Mouse (Mus musculus) midbrain, embryonic 10.5 days (tissue): ENCODE results near the gene Dnajc16. TPM values are rescaled to one million over a fixed set of nuclear protein-coding genes. Genes with fewer than 3 reads are reported as not detected.

Source experiments
- DNase-seq: peaks from one replicate; pipeline ENCODE4 v3.0.0-alpha.2; 2017; ENCODE audit warnings: low spot score
- H3K27ac ChIP-seq: fragments of 300-500 bp; sonication (generic); replicated peaks from 2 replicates; pipeline ENCODE4 v1.5.1; 2016; ENCODE audit warnings: mild to moderate bottlenecking
- H3K27me3 ChIP-seq: fragments of 300-500 bp; sonication (generic); 2 replicates; pipeline ENCODE4 v1.6.1; 2016; ENCODE audit warnings: low read depth, mild to moderate bottlenecking; ENCODE audit not compliant: poor library complexity, severe bottlenecking
- H3K36me3 ChIP-seq: fragments of 300-500 bp; sonication (generic); 2 replicates; pipeline ENCODE4 v1.6.1; 2016; ENCODE audit warnings: mild to moderate bottlenecking, moderate library complexity
- H3K4me1 ChIP-seq: fragments of 300-500 bp; sonication (generic); 2 replicates; pipeline ENCODE4 v1.6.1; 2016
- H3K4me3 ChIP-seq: fragments of 300-500 bp; sonication (generic); 2 replicates; pipeline ENCODE4 v1.5.1; 2016; ENCODE audit warnings: mild to moderate bottlenecking, moderate library complexity
- H3K9me3 ChIP-seq: fragments of 300-500 bp; sonication (generic); replicated peaks from 2 replicates; pipeline ENCODE4 v1.6.1; 2016; ENCODE audit warnings: mild to moderate bottlenecking
- WGBS: fragments of 180-500 bp; shearing (Covaris S2); methylation state at CpG from one replicate; pipeline ENCODE4 v1.1.7; 2016; 5-methylcytosine and 5-hydroxymethylcytosine counted together
- polyA plus RNA-seq: library from polyadenylated mRNA; unstranded; fragments of >200 nt; fragmentation: Nextera tagmentation; extraction: Ambion mirVana; gene quantifications from 2 replicates; pipeline ENCODE4 v1.2.1, GENCODE M21; 2016

Dnajc16 gene
- polyA plus RNA-seq, 1 experiment from 2014 or later, result 4.4 TPM

GRCm38 (mm10) chr4:141752076-141752421, 38.7 kb downstream of the Dnajc16 start:
- 16% methylated on average over 4 of the region's 4 CpGs for WGBS
- H3K4me3 ChIP-seq, result no peak overlapping the region
- peaks cover 2% of the 10 kb centered on the region; the same call in 1 of the 2 replicates for H3K27me3 ChIP-seq
- DNase-seq, result peak; percentile 18
- peaks cover 10% of the 10 kb centered on the region for H3K4me1 ChIP-seq
- no peaks in the 10 kb centered on the region for H3K36me3 ChIP-seq
- 0 out of 2 replicates have a peak overlapping the region, but pooled peaks have one; percentile 34 for H3K27ac ChIP-seq
- no peaks in the 10 kb centered on the region for H3K9me3 ChIP-seq

DNA sequence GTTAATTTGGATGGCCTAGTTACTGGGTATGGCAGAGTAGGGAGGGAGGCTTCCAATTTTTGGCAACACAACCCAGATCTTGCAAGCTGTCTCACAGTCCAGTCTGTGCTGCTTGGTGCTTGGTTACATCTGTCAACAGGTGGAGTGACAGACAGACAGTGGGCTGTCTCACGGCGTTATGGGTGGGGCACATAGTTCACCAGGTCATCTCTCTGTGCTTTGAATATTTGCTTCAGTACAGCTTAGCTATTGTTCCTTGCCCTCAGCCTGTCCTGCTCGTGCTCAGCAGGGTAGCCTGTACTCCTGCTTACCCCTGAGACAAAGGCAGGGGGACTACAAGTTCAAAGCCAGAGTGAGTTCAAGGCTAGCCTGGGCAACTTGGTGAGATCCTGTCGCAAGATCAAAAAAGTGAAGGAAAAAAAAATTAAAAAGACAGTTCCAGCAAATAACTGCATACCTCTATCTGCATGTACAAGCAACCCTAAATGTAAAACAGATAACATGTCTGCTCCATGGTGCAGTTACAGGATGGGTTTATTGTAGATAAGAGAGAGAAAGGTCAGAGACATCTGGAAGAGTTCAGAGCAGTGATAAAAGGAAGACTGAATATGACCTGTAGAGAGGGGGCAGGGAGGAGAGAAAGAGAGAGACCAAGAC, 39.2 kb downstream of the Dnajc16 start:
- H3K27ac ChIP-seq, result 0 out of 2 replicates have a peak overlapping the region, but pooled peaks have one; percentile 34
- no peaks in the 10 kb centered on the region for H3K36me3 ChIP-seq
- peaks cover 7% of the 10 kb centered on the region; the same call in 1 of the 2 replicates for H3K27me3 ChIP-seq
- 49% methylated on average over 4 of the region's 4 CpGs for WGBS
- no peaks in the 10 kb centered on the region for H3K9me3 ChIP-seq
- H3K4me3 ChIP-seq, result no peak overlapping the region
- DNase-seq, result no peak
- H3K4me1 ChIP-seq, result peaks cover 14% of the 10 kb centered on the region

GRCm38 (mm10) chr4:141750826-141751225, 39.9 kb downstream of the Dnajc16 start:
- no peak for DNase-seq
- H3K36me3 ChIP-seq, result no peaks in the 10 kb centered on the region
- peaks cover 8% of the 10 kb centered on the region; the same call in 1 of the 2 replicates for H3K27me3 ChIP-seq
- H3K9me3 ChIP-seq, result no peaks in the 10 kb centered on the region
- no peak overlapping the region for H3K4me3 ChIP-seq
- no peak overlapping the region for H3K27ac ChIP-seq
- WGBS, result 66% methylated on average over 3 of the region's 3 CpGs
- H3K4me1 ChIP-seq, result peaks cover 16% of the 10 kb centered on the region

DNA sequence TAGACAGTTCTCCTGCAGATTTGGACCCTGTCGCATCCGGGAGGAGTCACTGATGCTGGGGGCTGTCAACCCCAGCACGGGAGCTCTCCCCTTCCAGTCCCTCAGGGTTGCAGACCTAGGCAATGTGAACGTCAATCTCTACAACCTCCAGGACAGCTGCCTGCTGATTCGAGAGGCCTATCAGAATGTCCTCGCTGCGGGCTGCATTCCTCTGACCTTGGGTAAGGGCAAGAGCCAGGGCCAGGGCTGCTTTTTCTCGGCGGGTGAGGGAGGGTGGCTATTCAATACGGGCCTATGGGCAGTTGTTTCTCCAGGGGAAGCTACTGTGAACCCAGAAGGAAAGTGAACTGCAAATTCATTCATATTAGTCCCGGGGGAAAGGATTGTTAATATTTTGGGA, 41.2 kb downstream of the Dnajc16 start:
- H3K9me3 ChIP-seq, result no peaks in the 10 kb centered on the region
- H3K4me1 ChIP-seq, result peaks cover 16% of the 10 kb centered on the region
- 54% methylated on average over 11 of the region's 11 CpGs for WGBS
- H3K36me3 ChIP-seq, result no peaks in the 10 kb centered on the region
- peaks cover 8% of the 10 kb centered on the region; the same call in 1 of the 2 replicates for H3K27me3 ChIP-seq
- DNase-seq, result no peak
- H3K27ac ChIP-seq, result no peak overlapping the region
- no peak overlapping the region for H3K4me3 ChIP-seq

DNA sequence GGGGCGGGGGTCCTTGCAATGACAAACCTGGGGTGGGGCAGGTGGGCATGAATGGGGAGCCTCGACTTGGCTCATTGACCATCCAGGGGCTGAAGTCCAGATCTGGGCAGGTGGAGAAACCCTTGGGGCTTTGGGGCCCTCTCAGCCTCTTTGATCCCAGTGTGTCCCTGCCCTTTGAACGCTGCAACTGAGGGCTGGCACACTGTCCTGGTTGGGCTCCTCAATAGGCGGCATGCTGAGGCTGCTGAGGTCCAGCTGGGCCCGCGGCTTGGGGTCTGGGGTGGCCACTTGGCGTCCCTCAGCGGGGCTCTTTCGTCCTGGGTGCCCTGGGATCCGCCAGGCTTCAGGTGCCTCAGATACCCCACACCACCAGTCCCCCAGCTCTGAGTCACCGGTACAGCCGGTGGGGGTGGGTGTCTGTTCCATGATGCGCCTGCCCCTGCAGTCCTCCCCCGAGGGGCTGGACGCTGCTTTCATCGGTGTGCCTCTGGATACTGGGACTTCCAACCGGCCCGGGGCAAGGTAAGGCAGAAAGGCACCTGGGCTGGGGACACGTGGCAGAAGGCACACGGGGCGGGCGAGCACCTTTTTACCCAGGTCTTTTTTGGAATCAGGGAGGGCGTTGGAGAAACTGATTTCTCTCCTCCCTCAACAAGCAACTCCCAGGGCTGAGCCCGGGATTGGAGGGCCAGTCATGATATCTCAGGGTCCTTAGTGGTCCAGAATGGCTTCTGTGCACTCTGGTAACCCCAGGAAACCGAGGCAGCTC, 44.0 kb downstream of the Dnajc16 start, which contains the start of gene Agmat:
TSS of gene Agmat (plus strand) at position 95 of the 769 bp plus-strand sequence.
- DNase-seq, result no peak
- Histone ChIP-seq H3K4me3 (no peak within 1 kb of the TSS), H3K27ac (no peak within 1 kb of the TSS; the same call in 1 of the 2 replicates), H3K36me3 (no peaks in the 10 kb centered on the region), H3K27me3 (peaks cover 8% of the 10 kb centered on the region; the same call in 1 of the 2 replicates), H3K9me3 (no peaks in the 10 kb centered on the region), H3K4me1 (peaks cover 10% of the 10 kb centered on the region)
- WGBS, result 23% methylated on average over 25 of the region's 25 CpGs

GRCm38 (mm10) chr4:141742381-141742780, 48.4 kb downstream of the Dnajc16 start:
- Histone ChIP-seq H3K4me1 (peaks cover 6% of the 10 kb centered on the region), H3K36me3 (no peaks in the 10 kb centered on the region), H3K27ac (no peak overlapping the region), H3K9me3 (no peaks in the 10 kb centered on the region), H3K27me3 (peaks cover 8% of the 10 kb centered on the region; the same call in 1 of the 2 replicates), H3K4me3 (no peak overlapping the region)
- WGBS, result 94% methylated on average over 4 of the region's 4 CpGs
- no peak for DNase-seq

DNA sequence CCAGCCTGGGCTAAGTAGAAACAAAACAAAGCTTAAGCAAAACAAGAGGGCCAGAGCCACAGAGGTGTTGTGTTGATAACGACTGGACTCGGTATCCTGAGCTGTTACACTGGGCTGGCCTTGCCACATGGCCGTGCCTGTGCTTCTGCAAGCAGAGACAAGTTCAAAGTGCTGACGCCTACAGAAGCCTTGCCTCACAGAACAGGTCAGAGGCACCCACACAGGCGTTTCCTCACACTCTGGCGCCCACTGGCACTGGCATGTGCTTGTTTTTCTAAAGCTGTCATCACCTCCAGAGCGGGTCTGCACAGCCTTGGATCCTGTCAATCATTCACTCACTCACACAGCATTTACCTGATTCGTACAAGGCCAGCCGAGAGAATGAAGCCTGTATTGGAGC, 48.9 kb downstream of the Dnajc16 start:
- H3K36me3 ChIP-seq, result no peaks in the 10 kb centered on the region
- peaks cover 5% of the 10 kb centered on the region for H3K4me1 ChIP-seq
- no peak overlapping the region for H3K4me3 ChIP-seq
- H3K27me3 ChIP-seq, result peaks cover 5% of the 10 kb centered on the region; the same call in 1 of the 2 replicates
- DNase-seq, result no peak
- H3K9me3 ChIP-seq, result no peaks in the 10 kb centered on the region
- H3K27ac ChIP-seq, result no peak overlapping the region
- 69% methylated on average over 9 of the region's 9 CpGs for WGBS

DNA sequence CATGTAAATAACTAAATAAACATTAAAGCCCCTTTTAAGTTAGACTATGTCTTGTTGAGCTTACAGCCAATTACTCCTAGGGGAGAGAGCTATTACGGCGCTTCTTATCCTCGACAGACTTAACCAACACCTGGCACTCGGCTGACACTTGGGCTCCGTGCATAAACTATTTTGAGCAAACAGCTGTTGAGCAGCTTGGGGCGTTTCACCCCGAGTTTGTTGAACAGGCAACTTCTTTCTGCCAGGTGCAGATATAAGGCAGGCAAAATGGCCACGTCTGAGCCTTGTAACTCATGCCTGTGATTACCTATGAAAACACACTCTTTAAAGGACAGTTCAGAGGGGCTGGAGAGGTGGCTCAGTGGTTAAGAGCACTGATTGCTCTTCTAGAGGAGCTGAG, 52.7 kb downstream of the Dnajc16 start:
- Histone ChIP-seq H3K4me3 (no peak overlapping the region), H3K36me3 (no peaks in the 10 kb centered on the region), H3K27ac (no peak overlapping the region), H3K27me3 (no peaks in the 10 kb centered on the region), H3K9me3 (no peaks in the 10 kb centered on the region), H3K4me1 (peaks cover 13% of the 10 kb centered on the region)
- WGBS, result 80% methylated on average over 8 of the region's 8 CpGs
- no peak for DNase-seq

DNA sequence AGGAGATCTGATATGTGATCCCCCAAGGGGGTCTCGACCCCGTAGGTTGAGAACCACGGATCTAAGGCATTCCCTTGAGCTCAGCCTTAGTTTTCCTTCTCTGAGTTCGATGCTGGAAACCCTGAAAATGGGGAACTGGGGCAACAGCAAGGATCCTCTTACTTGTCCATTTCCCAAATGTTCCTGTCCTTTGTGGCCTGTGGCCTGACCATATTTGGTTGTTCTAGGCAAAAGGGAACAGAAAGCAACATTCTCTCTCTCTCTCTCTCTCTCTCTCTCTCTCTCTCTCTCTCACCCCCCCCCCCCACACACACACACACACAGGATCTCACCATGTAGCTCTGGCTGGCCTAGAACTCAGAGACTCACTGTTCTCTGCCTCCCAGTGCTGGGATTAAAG, 53.9 kb downstream of the Dnajc16 start:
- Histone ChIP-seq H3K4me1 (peaks cover 13% of the 10 kb centered on the region), H3K4me3 (no peak overlapping the region), H3K9me3 (no peaks in the 10 kb centered on the region), H3K27me3 (no peaks in the 10 kb centered on the region), H3K27ac (no peak overlapping the region), H3K36me3 (no peaks in the 10 kb centered on the region)
- no peak for DNase-seq
- WGBS, result 73% methylated on average over 4 of the region's 4 CpGs

GRCm38 (mm10) chr4:141735206-141735560, 55.5 kb downstream of the Dnajc16 start:
- Histone ChIP-seq H3K4me3 (peak overlapping the region; percentile 53), H3K27me3 (no peaks in the 10 kb centered on the region), H3K36me3 (no peaks in the 10 kb centered on the region), H3K9me3 (no peaks in the 10 kb centered on the region), H3K4me1 (peaks cover 13% of the 10 kb centered on the region), H3K27ac (peak overlapping the region; percentile 84)
- 25% methylated on average over 9 of the region's 9 CpGs for WGBS
- no peak for DNase-seq

- peak overlapping the region; percentile 53 for H3K4me3 ChIP-seq
- H3K27ac ChIP-seq, result peak overlapping the region; percentile 84
- no peaks in the 10 kb centered on the region for H3K36me3 ChIP-seq
- H3K27me3 ChIP-seq, result no peaks in the 10 kb centered on the region
- DNase-seq, result peak; percentile 94
- H3K4me1 ChIP-seq, result peaks cover 13% of the 10 kb centered on the region
- 7% methylated on average over 24 of the region's 24 CpGs for WGBS
- no peaks in the 10 kb centered on the region for H3K9me3 ChIP-seq
These were observed 56.1 kb downstream of the Dnajc16 start for GRCm38 (mm10) chr4:141734446-141735205.

DNA sequence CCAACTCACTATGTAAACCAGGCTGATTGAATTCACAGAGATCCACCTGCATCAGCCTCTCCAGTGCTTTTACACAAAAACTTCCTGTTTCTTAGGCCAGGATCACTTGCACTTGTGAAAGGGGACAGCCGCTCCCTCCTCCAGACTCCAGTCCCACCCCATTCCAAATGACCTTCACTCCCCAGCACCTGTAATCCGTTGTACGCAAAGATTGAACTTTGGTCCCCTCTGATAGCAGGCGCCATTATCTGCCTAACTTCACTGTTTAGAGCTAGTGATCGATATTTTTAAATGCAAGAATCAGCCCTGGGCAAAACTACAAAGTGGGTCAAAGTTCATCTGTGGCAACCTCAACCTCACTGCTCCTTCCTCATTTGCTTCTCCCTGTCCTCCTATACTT, 59.0 kb downstream of the Dnajc16 start:
- Histone ChIP-seq H3K4me3 (no peak overlapping the region), H3K27ac (no peak overlapping the region), H3K4me1 (peaks cover 13% of the 10 kb centered on the region), H3K27me3 (no peaks in the 10 kb centered on the region), H3K36me3 (no peaks in the 10 kb centered on the region), H3K9me3 (no peaks in the 10 kb centered on the region)
- no peak for DNase-seq
- WGBS, result 88% methylated on average over 5 of the region's 5 CpGs
